Mouse (Mus musculus): ENCODE measurements at regions not wholly inside any gene's neighbourhood (a gene's known extent, or its start where the extent isn't known, plus 50 kb on each side); places are given as distances from the start of the nearest gene placed in this dataset.
"Not testable (repeated sequence)": the region's sequence is repeated elsewhere in the genome, so short reads cannot be mapped to it uniquely, and the experiment has no call there.

DNA sequence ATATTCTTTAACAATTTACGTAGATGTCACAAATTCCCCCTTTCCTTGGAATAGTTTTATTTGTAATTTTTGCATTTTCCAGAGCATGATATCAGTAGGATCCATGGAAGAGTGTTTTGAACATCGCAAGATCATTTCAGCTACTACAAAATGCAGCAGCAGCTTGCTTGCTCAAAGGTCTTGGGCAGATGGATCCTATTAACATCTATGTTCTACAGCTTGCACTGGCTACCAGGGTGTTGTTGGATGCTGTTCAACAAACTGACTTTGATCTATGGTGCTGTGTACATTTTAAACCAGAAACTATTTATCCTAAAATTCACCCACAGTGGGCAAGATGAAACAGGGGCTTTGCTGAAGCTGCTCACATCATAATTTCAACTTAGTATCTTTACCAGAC, 448.5 kb upstream of the Hsf2 start:
- 49% methylated on average over 2 of the region's 2 CpGs for WGBS
- H3K4me1 ChIP-seq (ENCODE audit: control insufficient read depth, insufficient read depth, low read length): peaks cover 26% of the 10 kb centered on the region
- ATAC-seq (ENCODE audit: low FRiP score, low read depth) (no peak), DNase-seq (ENCODE audit: low spot score) (peak; percentile 68)
- H3K9me3 ChIP-seq (ENCODE audit: control insufficient read depth, low read length): no peaks in the 10 kb centered on the region
- H3K9ac ChIP-seq (ENCODE audit: low read depth, low read length, severe bottlenecking): no peak overlapping the region
- no peaks in the 10 kb centered on the region for H3K36me3 ChIP-seq (ENCODE audit: control insufficient read depth, insufficient read depth, low read length)
- no peak overlapping the region for H3K4me3 ChIP-seq (replicated peaks; ENCODE audit: low read length)
- no peak for TF ChIP-seq POLR2A (IDR thresholded peaks at IDR 0.05; ENCODE audit: borderline replicate concordance, extremely low read depth, insufficient read depth, insufficient read length)
- H3K27ac ChIP-seq (replicated peaks; ENCODE audit: low read depth, low read length): no peak overlapping the region
- H3K27me3 ChIP-seq (ENCODE audit: control insufficient read depth, insufficient read depth, low read length): no peaks in the 10 kb centered on the region
- no peak overlapping the region for H3K4me2 ChIP-seq (replicated peaks; ENCODE audit: low read depth, low read length, severe bottlenecking)

DNA sequence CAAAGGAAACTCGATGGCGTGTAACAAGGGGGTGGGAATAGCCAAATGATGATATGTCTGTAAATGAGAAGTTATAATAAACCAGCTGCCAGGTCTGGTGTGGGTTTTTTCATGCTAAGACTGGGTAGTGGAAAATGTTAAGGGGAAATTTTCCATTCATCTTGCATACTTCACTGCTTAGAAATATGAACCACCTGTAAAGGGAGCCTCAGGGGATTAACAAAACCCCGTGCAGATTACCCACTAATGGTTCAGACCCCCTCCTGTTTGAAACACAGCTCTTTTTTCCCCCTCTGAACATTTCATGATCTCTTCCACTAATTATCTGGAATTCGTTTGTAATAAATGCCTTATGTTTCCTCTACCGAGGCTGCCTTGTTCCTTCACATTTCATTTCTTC, 446.0 kb upstream of the Hsf2 start:
- no peak for TF ChIP-seq POLR2A (IDR thresholded peaks at IDR 0.05; ENCODE audit: borderline replicate concordance, extremely low read depth, insufficient read depth, insufficient read length)
- Histone ChIP-seq H3K36me3 (ENCODE audit: control insufficient read depth, insufficient read depth, low read length) (no peaks in the 10 kb centered on the region), H3K4me2 (replicated peaks; ENCODE audit: low read depth, low read length, severe bottlenecking) (no peak overlapping the region; the same call in 1 of the 2 replicates), H3K9me3 (ENCODE audit: control insufficient read depth, low read length) (no peaks in the 10 kb centered on the region), H3K9ac (ENCODE audit: low read depth, low read length, severe bottlenecking) (no peak overlapping the region), H3K27me3 (ENCODE audit: control insufficient read depth, insufficient read depth, low read length) (no peaks in the 10 kb centered on the region), H3K4me1 (ENCODE audit: control insufficient read depth, insufficient read depth, low read length) (peaks cover 26% of the 10 kb centered on the region), H3K4me3 (replicated peaks; ENCODE audit: low read length) (no peak overlapping the region), H3K27ac (replicated peaks; ENCODE audit: low read depth, low read length) (no peak overlapping the region)
- 7% methylated on average over 5 of the region's 5 CpGs for WGBS
- ATAC-seq (ENCODE audit: low FRiP score, low read depth) (peak; percentile 84), DNase-seq (ENCODE audit: low spot score) (peak; percentile 85)

DNA sequence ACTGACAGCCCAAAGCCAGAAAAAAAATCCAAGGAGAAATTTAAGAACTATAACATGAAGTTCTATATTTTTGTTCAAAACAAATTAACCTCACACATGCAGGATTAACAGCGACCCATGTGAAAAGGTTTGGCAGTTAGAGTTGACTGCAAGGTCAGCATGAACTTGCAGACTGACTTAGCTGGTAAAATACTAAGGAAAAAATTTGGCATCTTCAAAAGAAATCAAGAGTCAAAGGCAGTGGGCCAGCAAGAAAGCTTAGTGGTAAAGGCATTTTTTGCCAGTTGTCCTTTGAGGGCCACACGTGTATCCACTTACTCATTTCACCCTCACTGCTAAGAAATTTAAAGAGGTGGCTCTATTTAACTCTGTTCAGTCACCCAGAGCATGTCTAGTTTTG, 440.2 kb upstream of the Hsf2 start:
- H3K4me2 ChIP-seq (replicated peaks; ENCODE audit: low read depth, low read length, severe bottlenecking): no peak overlapping the region
- ATAC-seq (ENCODE audit: low FRiP score, low read depth): no peak
- H3K36me3 ChIP-seq (ENCODE audit: control insufficient read depth, insufficient read depth, low read length): no peaks in the 10 kb centered on the region
- H3K27ac ChIP-seq (replicated peaks; ENCODE audit: low read depth, low read length): no peak overlapping the region
- no peak overlapping the region for H3K9ac ChIP-seq (ENCODE audit: low read depth, low read length, severe bottlenecking)
- H3K9me3 ChIP-seq (ENCODE audit: control insufficient read depth, low read length): no peaks in the 10 kb centered on the region
- DNase-seq (ENCODE audit: low spot score): peak; percentile 64
- no peak for TF ChIP-seq POLR2A (IDR thresholded peaks at IDR 0.05; ENCODE audit: borderline replicate concordance, extremely low read depth, insufficient read depth, insufficient read length)
- no peak overlapping the region for H3K4me3 ChIP-seq (replicated peaks; ENCODE audit: low read length)
- WGBS: 40% methylated on average over 2 of the region's 2 CpGs
- no peaks in the 10 kb centered on the region for H3K27me3 ChIP-seq (ENCODE audit: control insufficient read depth, insufficient read depth, low read length)
- H3K4me1 ChIP-seq (ENCODE audit: control insufficient read depth, insufficient read depth, low read length): peaks cover 6% of the 10 kb centered on the region

- H3K27me3 ChIP-seq (ENCODE audit: control insufficient read depth, insufficient read depth, low read length): no peaks in the 10 kb centered on the region
- H3K9me3 ChIP-seq (ENCODE audit: control insufficient read depth, low read length): no peaks in the 10 kb centered on the region
- no peaks in the 10 kb centered on the region for H3K4me1 ChIP-seq (ENCODE audit: control insufficient read depth, insufficient read depth, low read length)
- H3K27ac ChIP-seq (replicated peaks; ENCODE audit: low read depth, low read length): no peak overlapping the region
- no peak overlapping the region for H3K9ac ChIP-seq (ENCODE audit: low read depth, low read length, severe bottlenecking)
- no peak for ATAC-seq (ENCODE audit: low FRiP score, low read depth)
- DNase-seq (ENCODE audit: low spot score): no peak
- no peak overlapping the region for H3K4me3 ChIP-seq (replicated peaks; ENCODE audit: low read length)
- no peaks in the 10 kb centered on the region for H3K36me3 ChIP-seq (ENCODE audit: control insufficient read depth, insufficient read depth, low read length)
- no peak for TF ChIP-seq POLR2A (IDR thresholded peaks at IDR 0.05; ENCODE audit: borderline replicate concordance, extremely low read depth, insufficient read depth, insufficient read length)
- H3K4me2 ChIP-seq (replicated peaks; ENCODE audit: low read depth, low read length, severe bottlenecking): no peak overlapping the region
- 61% methylated on average over 2 of the region's 2 CpGs for WGBS
These were observed 439.3 kb upstream of the Hsf2 start for GRCm38 (mm10) chr10:57046891-57047290.

DNA sequence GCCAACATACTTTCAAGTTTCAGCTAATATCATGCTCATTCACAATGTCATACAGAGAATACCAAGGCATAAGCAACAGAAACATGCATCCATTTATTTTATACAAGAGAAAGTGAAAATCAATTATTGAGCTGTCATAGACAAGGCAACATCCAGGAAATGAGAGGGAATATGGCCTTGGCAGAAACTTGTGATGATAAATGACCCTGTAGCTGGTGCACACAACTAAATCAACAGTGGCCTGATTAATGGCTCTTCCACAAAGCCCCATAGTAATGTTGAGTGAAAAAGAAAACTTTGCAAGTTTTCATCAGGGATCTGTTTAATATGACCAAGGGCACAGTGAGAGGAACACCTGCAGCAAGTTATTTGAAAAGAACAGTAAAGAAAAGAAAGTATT, 438.5 kb upstream of the Hsf2 start:
- Histone ChIP-seq H3K4me2 (replicated peaks; ENCODE audit: low read depth, low read length, severe bottlenecking) (no peak overlapping the region), H3K27me3 (ENCODE audit: control insufficient read depth, insufficient read depth, low read length) (no peaks in the 10 kb centered on the region), H3K9ac (ENCODE audit: low read depth, low read length, severe bottlenecking) (no peak overlapping the region), H3K4me1 (ENCODE audit: control insufficient read depth, insufficient read depth, low read length) (no peaks in the 10 kb centered on the region), H3K9me3 (ENCODE audit: control insufficient read depth, low read length) (no peaks in the 10 kb centered on the region), H3K36me3 (ENCODE audit: control insufficient read depth, insufficient read depth, low read length) (no peaks in the 10 kb centered on the region), H3K27ac (replicated peaks; ENCODE audit: low read depth, low read length) (no peak overlapping the region), H3K4me3 (replicated peaks; ENCODE audit: low read length) (no peak overlapping the region)
- DNase-seq (ENCODE audit: low spot score): no peak
- ATAC-seq (ENCODE audit: low FRiP score, low read depth): no peak
- no peak for TF ChIP-seq POLR2A (IDR thresholded peaks at IDR 0.05; ENCODE audit: borderline replicate concordance, extremely low read depth, insufficient read depth, insufficient read length)

DNA sequence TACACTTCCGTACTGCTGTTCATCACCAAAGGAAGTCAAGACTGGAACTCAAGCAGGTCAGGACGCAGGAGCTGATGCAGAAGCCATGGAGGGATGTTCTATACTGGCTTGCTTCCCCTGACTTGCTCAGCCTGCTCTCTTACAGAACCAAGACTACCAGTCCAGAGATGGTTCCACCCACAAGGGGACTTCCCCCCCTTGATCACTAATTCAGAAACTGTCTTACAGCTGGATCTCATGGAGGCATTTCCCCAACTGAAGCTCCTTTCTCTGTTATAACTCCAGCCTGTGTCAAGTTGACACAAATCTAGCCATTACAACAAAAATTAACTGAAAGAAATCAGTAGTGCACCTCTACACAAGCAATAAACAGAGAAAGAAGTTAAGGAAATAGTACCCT, 432.8 kb upstream of the Hsf2 start:
- H3K4me3 ChIP-seq (replicated peaks; ENCODE audit: low read length); H3K9ac ChIP-seq (ENCODE audit: low read depth, low read length, severe bottlenecking); H3K27ac ChIP-seq (replicated peaks; ENCODE audit: low read depth, low read length); DNase-seq (ENCODE audit: low spot score); H3K4me2 ChIP-seq (replicated peaks; ENCODE audit: low read depth, low read length, severe bottlenecking); H3K36me3 ChIP-seq (ENCODE audit: control insufficient read depth, insufficient read depth, low read length); ATAC-seq (ENCODE audit: low FRiP score, low read depth); H3K27me3 ChIP-seq (ENCODE audit: control insufficient read depth, insufficient read depth, low read length); H3K9me3 ChIP-seq (ENCODE audit: control insufficient read depth, low read length); H3K4me1 ChIP-seq (ENCODE audit: control insufficient read depth, insufficient read depth, low read length): not testable (repeated sequence)
- WGBS: 65% methylated on average over 2 of the region's 2 CpGs
